Mouse (Mus musculus): ENCODE measurements around the gene Defb22.

DNA sequence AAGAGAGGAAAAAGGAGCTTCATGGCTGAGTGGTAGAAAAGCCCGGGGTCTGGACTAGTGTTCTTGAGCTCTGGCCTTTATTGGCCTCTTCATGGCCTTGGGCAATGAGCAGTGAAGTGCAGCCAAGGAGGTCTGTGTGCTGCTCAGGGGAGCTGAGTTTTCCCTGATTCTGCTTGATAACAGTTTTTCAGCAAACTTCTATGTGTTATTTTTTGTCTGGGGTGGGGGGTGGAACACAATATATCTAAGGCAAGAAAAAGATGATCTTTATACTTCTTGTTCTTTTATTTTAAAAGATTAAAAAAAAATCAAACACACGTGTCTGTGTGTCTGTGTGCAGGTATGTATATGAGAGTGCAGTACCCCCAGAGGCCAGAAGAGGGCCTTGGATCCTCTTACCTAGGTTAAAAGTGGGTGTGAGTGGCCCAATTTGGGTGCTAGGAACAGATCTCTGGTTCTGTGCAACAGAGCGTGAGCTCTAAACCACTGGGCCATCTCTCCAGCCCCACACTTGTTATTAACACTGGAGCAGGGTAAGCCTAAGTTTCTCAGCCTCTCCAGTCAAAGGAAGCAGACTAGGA lies 25.3 kb downstream of the Defb22 start, which contains the start of gene Defb23:
- TF ChIP-seq GATA1 (IDR thresholded peaks at IDR 0.05; ENCODE audit: borderline replicate concordance, low read length) (no peak), FLI1 (IDR thresholded peaks at IDR 0.05; ENCODE audit: low read length) (no peak)

Measured in megakaryocyte, embryonic 14.5 days (primary cell).